Mouse (Mus musculus): ENCODE measurements around the gene Tpst2. TPM values are rescaled to one million over a fixed set of nuclear protein-coding genes. Genes with fewer than 3 reads are reported as not detected.

The Tpst2 gene
- 49.2 and 96.8 TPM in 2 replicates for polyA plus RNA-seq (2012; rRNA removed; ENCODE audit: low replicate concordance)

GRCm38 (mm10) chr5:112276267-112276873 is at the start of gene Tpst2:
Gene Tpst2 (plus strand): TSS chr5:112276691.

GRCm38 (mm10) chr5:112252400-112252799 is 24.1 kb upstream of the Tpst2 start, which contains the start of gene Cryba4:
Gene Cryba4 (minus strand): TSS chr5:112252518.

GRCm38 (mm10) chr5:112255426-112255825 is 21.1 kb upstream of the Tpst2 start, which contains the start of gene Crybb1:
Gene Crybb1 (plus strand): TSS chr5:112255815.

GRCm38 (mm10) chr5:112325546-112326445 is 49.3 kb downstream of the Tpst2 start, which contains the start of gene Tfip11:
Gene Tfip11 (plus strand): TSS chr5:112326358.

GRCm38 (mm10) chr5:112342463-112343204 is 66.1 kb downstream of the Tpst2 start, which contains the start of the genes Srrd and Hps4:
Gene Srrd (minus strand): TSS chr5:112343040.
Gene Hps4 (plus strand): TSS chr5:112343083.

GRCm38 (mm10) chr5:112355910-112356309 is 79.4 kb downstream of the Tpst2 start, which contains the start of gene Gm6583:
Gene Gm6583 (minus strand): TSS chr5:112356033.

Other genes starting within 250 kb of the Tpst2 start
- 1.2 TPM in 1 of 2 replicates, not detected in the other for gene Cryba4, start 24.2 kb upstream of the Tpst2 start, polyA plus RNA-seq (2012; rRNA removed; ENCODE audit: low replicate concordance)
- 0.27 TPM in 1 of 2 replicates, not detected in the other for gene Crybb1, start 20.9 kb upstream of the Tpst2 start, polyA plus RNA-seq (2012; rRNA removed; ENCODE audit: low replicate concordance)
- gene Tfip11, start 49.7 kb downstream of the Tpst2 start, polyA plus RNA-seq (2012; rRNA removed; ENCODE audit: low replicate concordance), result 28.2 and 38.2 TPM in 2 replicates
- gene Srrd, start 66.3 kb downstream of the Tpst2 start, polyA plus RNA-seq (2012; rRNA removed; ENCODE audit: low replicate concordance), result 46.8 and 51.7 TPM in 2 replicates
- 40.5 and 58.5 TPM in 2 replicates for gene Hps4, start 66.4 kb downstream of the Tpst2 start, polyA plus RNA-seq (2012; rRNA removed; ENCODE audit: low replicate concordance)
- not detected in 2 replicates for gene Gm6583, start 79.3 kb downstream of the Tpst2 start, polyA plus RNA-seq (2012; rRNA removed; ENCODE audit: low replicate concordance)
- gene Asphd2, start 118.2 kb downstream of the Tpst2 start, polyA plus RNA-seq (2012; rRNA removed; ENCODE audit: low replicate concordance), result 4.9 and 6.1 TPM in 2 replicates
- gene Gm6588, start 172.7 kb downstream of the Tpst2 start, polyA plus RNA-seq (2012; rRNA removed; ENCODE audit: low replicate concordance), result not detected in 2 replicates

Measured in mammary gland, adult 2 months (tissue).